Mouse (Mus musculus) spleen, adult 10 weeks (tissue): Measurements from ENCODE around the gene Tgfbr1. TPM values are rescaled to one million over a fixed set of nuclear protein-coding genes. Genes with fewer than 3 reads are reported as not detected.

ENCODE experiments used
- polyA plus RNA-seq: library from polyadenylated mRNA; stranded (reverse); fragments of 350-450 nt; fragmentation: Illumina TruSeq; extraction: RNeasy Lipid Tissue Mini Kit (QIAGEN cat#74804); gene quantifications from one replicate; pipeline ENCODE4 v1.2.3, GENCODE M21; 2015; ENCODE audit warnings: low replicate concordance; ENCODE audit not compliant: insufficient read depth

Gene Tgfbr1
- polyA plus RNA-seq: 52.0 TPM

DNA sequence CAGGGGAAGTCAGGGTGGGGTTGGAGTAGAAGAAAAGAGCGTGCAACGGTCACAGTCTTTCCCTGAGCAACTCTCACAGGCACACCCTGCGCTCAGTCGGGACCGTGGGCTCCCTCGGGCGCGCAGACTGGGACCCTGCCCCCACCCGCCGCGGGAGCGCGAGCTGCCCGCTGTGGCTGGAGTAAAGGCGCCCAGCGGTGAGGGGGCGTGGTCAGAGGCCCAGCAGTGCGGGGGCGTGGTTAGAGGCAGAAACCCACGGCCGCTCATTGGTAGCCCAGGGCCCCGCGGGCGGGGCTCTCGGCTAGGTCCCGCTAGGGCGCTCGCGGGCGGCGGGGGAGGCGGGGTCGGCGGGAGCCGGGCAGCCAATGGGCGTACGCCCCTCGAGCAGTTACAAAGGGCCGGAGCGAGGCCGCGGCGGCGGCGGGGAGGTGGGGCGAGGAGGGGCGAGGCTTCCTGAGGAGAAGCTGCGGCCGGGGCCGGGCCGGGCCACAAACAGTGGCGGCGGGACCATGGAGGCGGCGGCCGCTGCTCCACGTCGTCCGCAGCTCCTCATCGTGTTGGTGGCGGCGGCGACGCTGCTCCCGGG, at the start of gene Tgfbr1:
TSS of gene Tgfbr1 (plus strand) at position 420 of the 586 bp plus-strand sequence.

Other genes starting within 250 kb of the Tgfbr1 start
- gene Col15a1, start 145.1 kb upstream of the Tgfbr1 start, polyA plus RNA-seq: 6.7 TPM
- 37.9 TPM for gene Alg2, start 121.1 kb downstream of the Tgfbr1 start, polyA plus RNA-seq
- gene Sec61b, start 121.4 kb downstream of the Tgfbr1 start, polyA plus RNA-seq: 149 TPM